Mouse (Mus musculus) thymus, adult 18-20 months (tissue): Measurements from ENCODE around the gene Ccdc180.

ENCODE experiments used
- DNase-seq, 2 experiments: peaks; one replicate each; pipeline ENCODE4 v3.0.0; 2022; ENCODE audit warnings: mixed read lengths in 2 of 2

Gene Ccdc180

GRCm38 (mm10) chr4:45890066-45890761, at the start of gene Ccdc180:
Ccdc180 (plus strand) TSS chr4:45890303.
- peak; percentile 39 to 42 for DNase-seq

GRCm38 (mm10) chr4:45844355-45844754, 45.7 kb upstream of the Ccdc180 start:
- DNase-seq = no peak

DNA sequence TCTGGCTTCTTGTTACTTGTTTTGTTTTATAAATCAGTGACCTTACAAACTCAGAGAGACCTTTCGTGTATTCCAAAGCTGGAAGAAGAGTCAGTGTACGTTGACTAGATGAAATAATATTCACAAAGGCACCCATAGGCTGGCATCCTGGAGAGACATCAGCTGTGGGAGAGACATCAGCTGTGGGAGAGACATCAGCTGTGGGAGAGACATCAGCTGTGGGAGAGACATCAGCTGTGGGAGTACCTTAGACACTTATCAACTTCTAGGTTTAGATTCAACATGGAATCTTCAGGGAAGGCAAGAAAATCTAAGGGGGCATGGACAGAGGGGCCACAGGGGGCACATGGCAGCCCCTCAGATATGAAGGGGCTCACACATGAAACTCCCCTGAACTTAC, 43.8 kb upstream of the Ccdc180 start:
- DNase-seq = no peak

DNA sequence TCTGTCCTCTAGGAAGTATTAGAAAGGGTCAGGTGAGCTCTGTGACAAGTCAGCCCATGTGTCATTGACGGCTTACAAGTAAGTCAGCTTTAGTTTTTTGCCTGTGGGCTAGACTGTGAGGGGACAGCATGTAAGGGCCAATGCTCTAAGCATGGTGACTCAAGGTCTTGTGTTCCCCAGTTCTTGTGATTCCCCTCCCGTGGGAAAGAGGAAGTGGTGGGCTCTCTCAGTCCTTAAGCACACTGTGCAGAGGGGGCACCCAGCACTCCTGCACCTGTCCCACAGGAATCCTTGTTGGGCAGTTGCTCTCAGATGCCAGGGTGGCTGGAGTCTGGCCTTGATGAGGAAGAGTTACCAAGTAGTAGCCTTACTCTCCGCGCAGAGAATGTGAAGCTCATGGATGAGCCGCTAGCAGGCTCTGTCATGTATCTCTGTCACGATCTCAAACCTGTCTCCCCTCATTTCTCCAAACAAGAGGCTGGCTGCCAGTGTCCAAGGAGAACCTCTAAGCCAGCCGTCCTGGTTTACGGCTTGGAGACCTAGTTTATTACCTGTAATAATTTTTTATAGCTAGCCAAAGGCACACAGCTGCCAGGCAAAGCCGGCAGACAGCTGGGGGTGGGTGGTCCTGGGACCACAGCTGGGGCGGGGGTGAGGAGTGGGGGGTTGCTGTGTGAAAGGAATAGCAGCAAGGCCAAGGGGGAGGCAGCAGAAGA, 41.8 kb upstream of the Ccdc180 start, which contains the start of gene Stra6l:
Gene Stra6l (plus strand): TSS at position 556 of the 716 bp plus-strand sequence.
- no peak for DNase-seq

DNA sequence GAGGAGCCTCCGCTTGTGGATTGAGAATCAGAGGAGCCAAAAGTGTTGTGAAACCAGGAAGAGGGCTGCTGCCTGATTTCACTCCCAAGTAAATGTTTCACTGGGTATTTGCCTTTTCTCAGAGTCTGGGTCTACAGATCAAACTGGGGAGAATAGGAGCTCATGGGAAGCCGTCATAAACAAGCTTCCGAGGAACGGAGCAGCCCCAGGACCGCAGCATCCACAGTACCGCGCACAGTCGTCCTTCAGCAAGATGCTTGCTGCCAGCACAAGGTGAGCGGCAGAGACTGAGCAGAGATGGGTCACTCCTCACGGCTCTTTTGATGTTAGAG, 41.3 kb upstream of the Ccdc180 start:
- DNase-seq = no peak

- no peak for DNase-seq
Measured at GRCm38 (mm10) chr4:45849419-45849818, 40.7 kb upstream of the Ccdc180 start.

GRCm38 (mm10) chr4:45851640-45852051, 38.5 kb upstream of the Ccdc180 start:
- DNase-seq = no peak

DNA sequence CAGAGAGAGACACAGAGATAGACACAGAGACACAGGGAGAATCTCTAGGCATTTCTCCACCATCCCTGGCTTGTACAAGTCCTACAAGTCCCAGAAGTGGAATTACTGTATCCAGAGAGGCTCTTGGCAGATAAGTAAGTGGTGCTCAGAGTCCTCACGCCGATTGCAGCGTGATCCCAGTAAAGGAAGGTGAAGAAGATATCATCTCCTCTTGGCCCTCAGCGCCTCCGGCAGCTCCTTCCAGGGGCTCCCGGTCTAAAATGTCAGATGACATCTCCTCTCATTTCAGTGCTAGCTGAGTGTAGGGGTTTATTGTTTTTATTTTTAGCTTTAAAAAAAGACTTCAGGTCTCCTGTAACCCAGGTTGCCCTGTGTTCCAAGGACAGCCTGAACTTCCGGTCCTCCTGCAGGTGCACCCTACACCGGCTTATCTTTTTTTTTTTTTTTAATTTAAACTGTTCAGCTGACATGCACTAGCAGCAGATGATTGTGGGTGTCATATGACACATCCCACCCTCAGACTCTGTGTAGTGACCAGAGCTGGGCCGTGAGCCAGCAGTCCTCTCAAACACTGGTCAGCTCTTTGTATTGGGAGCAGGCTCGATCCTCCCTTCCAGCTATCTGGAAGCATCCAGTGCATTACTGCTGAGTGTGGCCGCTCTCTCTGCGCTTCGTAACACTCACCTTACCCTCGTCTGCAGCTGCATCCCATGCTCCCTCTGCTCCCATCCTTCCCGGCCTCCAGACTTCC, 36.4 kb upstream of the Ccdc180 start:
- DNase-seq = no peak

GRCm38 (mm10) chr4:45855803-45856424, 34.2 kb upstream of the Ccdc180 start:
- peak in 1 of 2 experiments; percentile 8 for DNase-seq

- no peak for DNase-seq
Measured at GRCm38 (mm10) chr4:45861160-45861559, 28.9 kb upstream of the Ccdc180 start.

DNA sequence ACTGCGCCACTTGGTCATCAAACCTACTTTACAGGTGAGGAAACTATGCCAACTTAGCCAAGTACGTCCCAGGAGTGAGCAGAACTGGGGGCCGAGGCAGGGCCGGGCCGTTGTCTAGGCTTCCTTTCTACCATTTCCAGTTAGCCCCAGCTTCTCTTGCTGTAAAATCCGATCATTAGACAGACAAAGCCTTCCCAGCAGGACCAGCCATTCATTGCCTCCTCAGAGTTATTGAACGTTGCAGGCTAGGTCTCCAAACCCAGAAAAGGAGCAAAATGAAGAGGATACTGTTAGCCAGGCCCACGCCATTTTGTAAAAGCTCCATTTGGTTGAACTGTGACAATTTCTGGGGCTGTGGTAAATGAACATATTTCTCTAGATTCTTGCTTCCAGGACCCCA, 22.7 kb upstream of the Ccdc180 start:
- no peak for DNase-seq

DNA sequence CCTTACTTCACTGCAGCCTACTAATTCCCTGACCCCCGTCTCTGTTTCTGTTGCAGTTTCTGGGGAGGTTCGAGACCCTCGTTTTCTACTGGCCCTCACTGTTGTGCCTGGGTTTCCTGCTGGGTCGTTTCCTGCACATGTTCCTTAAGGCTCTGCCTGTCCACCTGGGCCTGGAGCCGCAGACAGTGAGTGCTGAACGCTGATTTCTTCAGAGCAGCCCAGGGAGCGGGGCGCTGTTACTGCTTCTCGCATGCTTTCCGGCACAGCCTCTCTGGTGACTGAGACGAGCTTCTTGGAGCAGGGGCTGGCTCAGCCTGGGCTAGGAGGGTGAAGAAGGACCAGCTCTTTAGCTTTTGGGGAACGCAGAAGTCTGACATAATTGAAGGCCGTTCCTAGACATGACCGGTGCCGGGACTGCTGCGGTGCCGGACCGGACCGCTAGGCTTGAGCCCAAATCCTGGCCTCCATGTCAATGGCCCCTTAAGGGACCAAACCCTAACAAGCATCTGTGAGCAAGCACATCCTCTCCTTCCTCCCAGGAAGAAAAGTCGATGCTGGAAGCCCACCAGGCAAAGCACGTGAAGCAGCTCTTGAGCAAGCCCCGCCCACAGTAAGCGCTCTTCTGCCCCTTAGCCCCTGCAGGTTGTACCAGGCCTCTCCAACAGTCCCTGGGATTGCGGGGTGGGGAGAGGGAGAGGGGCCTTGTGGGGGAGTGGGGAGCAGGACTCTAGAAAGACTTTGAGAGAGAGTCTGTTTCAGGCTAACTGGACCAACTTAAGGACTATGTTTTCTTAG, 20.9 kb upstream of the Ccdc180 start:
- DNase-seq = no peak

GRCm38 (mm10) chr4:45872147-45872546, 18.0 kb upstream of the Ccdc180 start:
- no peak for DNase-seq

DNA sequence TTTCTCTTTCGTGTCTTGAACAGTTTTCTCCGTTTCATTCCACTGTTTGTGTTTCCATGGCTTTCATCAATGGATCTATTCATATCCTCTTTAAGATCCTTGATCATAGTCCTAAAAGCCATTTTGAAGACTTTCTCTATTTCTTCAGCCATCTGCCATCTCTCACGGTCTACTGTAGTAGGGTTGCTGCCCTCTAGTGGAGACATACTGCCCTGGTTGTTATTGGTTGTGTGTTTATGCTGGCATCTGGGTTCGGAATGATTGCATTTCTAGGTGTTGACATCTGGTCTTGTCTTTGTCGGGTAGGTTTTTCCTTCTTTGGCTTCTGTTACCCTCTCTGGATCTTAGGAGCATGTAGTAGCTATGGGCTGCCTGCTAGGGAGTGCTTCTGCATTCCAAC, 11.2 kb upstream of the Ccdc180 start:
- DNase-seq = no peak

DNA sequence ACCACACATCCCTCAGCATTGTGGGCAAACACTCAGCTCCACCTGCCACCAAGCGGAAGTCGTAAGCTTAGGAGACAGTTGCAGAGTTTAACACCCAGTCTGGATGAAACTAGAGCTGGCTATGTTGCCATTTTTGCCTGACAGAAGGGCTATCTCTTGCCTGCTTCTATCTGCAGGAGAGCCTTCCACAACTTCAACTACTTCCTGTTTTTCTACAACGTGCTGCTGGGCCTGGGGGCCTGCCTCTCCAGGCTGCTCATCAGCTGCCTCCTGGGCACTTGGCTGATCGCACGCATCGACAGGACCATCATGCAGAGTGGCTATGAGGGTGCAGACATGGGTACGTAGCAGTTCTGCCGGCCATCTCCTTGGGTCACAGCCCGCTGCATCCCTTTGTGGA, 7.6 kb upstream of the Ccdc180 start:
- no peak for DNase-seq

GRCm38 (mm10) chr4:45883250-45883649, 6.9 kb upstream of the Ccdc180 start:
- no peak for DNase-seq

GRCm38 (mm10) chr4:45889487-45889886, 616 bp upstream of the Ccdc180 start:
- no peak for DNase-seq

GRCm38 (mm10) chr4:45896425-45897081, 6.5 kb downstream of the Ccdc180 start:
- no peak for DNase-seq

DNA sequence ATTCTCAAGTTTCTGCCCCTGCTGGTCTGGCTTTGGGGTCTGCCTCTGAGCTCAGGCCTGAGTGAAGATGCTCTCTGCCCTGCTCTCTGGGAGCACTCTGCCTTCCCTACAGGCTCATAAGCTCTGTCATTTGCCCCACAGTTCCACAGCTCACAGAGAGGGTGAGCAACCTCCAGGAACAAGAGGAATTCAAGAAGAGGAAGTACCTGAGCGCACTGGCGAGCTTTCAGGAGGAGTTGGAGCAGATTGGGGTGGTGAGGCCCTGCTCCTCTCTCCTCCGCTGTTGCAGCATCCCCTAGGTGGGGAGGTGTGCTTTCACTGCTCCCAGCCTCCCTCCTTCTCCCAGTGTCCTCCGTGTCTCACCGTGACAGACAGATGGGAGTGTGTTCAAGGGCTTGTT, 8.3 kb downstream of the Ccdc180 start:
- DNase-seq = no peak

GRCm38 (mm10) chr4:45909256-45909655, 19.2 kb downstream of the Ccdc180 start:
- DNase-seq = no peak

DNA sequence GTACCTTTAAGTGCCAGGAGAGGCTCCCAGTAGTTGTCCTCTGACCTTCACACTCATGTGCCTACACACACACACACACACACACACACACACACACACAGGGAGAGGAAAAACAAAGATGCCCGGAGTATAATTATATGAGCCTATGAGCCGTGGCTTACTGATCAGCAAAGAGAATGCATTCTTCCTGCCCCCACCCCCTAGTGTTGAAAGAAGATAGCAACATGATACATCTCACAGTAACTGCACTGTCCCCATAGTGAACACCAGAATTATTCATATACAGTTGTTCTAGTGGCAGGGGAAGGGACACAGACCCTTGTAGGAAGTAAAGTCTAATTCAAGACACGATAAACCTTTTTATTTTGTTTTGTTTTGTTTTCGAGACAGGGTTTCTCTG, 19.8 kb downstream of the Ccdc180 start:
- DNase-seq = no peak

- DNase-seq = no peak
Measured at GRCm38 (mm10) chr4:45911256-45911655, 21.2 kb downstream of the Ccdc180 start.
